Mouse (Mus musculus) bone marrow macrophage, adult 2 months (primary cell): ENCODE data around the gene Pdpk1. TPM values are rescaled to one million over a fixed set of nuclear protein-coding genes. Genes with fewer than 3 reads are reported as not detected.

Source experiments
- H3K27ac ChIP-seq: 2 replicates; pipeline ENCODE4 v1.5.1; 2012; ENCODE audit warnings: low read depth, low read length; ENCODE audit not compliant: insufficient read depth
- H3K4me1 ChIP-seq: 2 replicates; pipeline ENCODE4 v1.6.1; 2012; ENCODE audit warnings: low read length; ENCODE audit not compliant: control insufficient read depth, insufficient read depth
- H3K4me3 ChIP-seq: 2 replicates; pipeline ENCODE4 v1.5.1; 2012; ENCODE audit warnings: mild to moderate bottlenecking, low read length, moderate library complexity; ENCODE audit not compliant: insufficient read depth
- CTCF ChIP-seq: IDR thresholded peaks from 2 replicates; pipeline ENCODE4 v1.5.1; 2012; ENCODE audit warnings: low read depth, mild to moderate bottlenecking, low read length, moderate library complexity
- POLR2A ChIP-seq: IDR thresholded peaks from 2 replicates; pipeline ENCODE4 v1.6.1; 2012; ENCODE audit warnings: mild to moderate bottlenecking, low read depth, low read length, borderline replicate concordance
- polyA plus RNA-seq: library from polyadenylated mRNA; stranded (reverse); fragments of >200 nt; gene quantifications from 2 replicates; pipeline ENCODE4 v1.2.4, GENCODE M21; 2012; ENCODE audit not compliant: missing spikeins, insufficient read depth, insufficient read length

Gene Pdpk1
- polyA plus RNA-seq, 1 experiment: 39.6 TPM

- Histone ChIP-seq H3K27ac (no peak overlapping the region), H3K4me1 (peaks cover 16% of the 10 kb centered on the region), H3K4me3 (no peak overlapping the region)
- TF ChIP-seq CTCF: no peak
- no peak for TF ChIP-seq POLR2A
Measured at GRCm38 (mm10) chr17:24174259-24174658, 23.5 kb upstream of the Pdpk1 start.

- no peak overlapping the region for H3K4me3 ChIP-seq
- H3K4me1 ChIP-seq: peaks cover 16% of the 10 kb centered on the region
- TF ChIP-seq POLR2A: no peak
- peak; percentile 36; the same call in 1 of the 2 replicates for TF ChIP-seq CTCF
- H3K27ac ChIP-seq: peak overlapping the region; percentile 98; the same call in 1 of the 2 replicates
Measured at GRCm38 (mm10) chr17:24173423-24173822, 22.7 kb upstream of the Pdpk1 start.

- Histone ChIP-seq H3K27ac (peak overlapping the region; percentile 98), H3K4me3 (peak overlapping the region; percentile 92), H3K4me1 (peaks cover 16% of the 10 kb centered on the region)
- peak; percentile 49; the same call in 1 of the 2 replicates for TF ChIP-seq POLR2A
- TF ChIP-seq CTCF: no peak
Measured at GRCm38 (mm10) chr17:24171738-24172137, 21.0 kb upstream of the Pdpk1 start.

GRCm38 (mm10) chr17:24170729-24171128 is 20.0 kb upstream of the Pdpk1 start:
- Histone ChIP-seq H3K4me3 (peak overlapping the region; percentile 92), H3K27ac (peak overlapping the region; percentile 98), H3K4me1 (peaks cover 21% of the 10 kb centered on the region)
- no peak for TF ChIP-seq POLR2A
- TF ChIP-seq CTCF: no peak

DNA sequence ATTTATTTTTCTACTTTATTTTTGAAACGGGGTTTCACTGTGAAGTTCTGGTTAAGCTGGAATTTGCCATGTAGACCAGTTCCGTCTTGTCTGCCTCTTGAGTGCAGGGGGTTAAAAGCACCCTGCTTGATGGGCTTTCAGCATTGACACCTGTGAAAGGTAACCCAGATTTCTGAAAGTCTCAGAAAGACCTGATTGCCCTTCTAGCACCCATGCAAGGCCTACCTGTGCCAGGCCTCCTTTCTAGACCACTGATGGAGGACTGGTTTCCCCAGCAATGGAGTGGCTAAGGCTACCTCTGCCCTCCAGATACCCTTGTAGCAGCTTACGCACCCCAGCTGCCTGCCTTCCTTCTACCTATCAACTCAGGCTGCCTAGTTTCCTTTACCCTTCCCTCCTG is 19.4 kb upstream of the Pdpk1 start:
- H3K27ac ChIP-seq: peak overlapping the region; percentile 98
- no peak for TF ChIP-seq CTCF
- H3K4me3 ChIP-seq: peak overlapping the region; percentile 92
- H3K4me1 ChIP-seq: peaks cover 27% of the 10 kb centered on the region

DNA sequence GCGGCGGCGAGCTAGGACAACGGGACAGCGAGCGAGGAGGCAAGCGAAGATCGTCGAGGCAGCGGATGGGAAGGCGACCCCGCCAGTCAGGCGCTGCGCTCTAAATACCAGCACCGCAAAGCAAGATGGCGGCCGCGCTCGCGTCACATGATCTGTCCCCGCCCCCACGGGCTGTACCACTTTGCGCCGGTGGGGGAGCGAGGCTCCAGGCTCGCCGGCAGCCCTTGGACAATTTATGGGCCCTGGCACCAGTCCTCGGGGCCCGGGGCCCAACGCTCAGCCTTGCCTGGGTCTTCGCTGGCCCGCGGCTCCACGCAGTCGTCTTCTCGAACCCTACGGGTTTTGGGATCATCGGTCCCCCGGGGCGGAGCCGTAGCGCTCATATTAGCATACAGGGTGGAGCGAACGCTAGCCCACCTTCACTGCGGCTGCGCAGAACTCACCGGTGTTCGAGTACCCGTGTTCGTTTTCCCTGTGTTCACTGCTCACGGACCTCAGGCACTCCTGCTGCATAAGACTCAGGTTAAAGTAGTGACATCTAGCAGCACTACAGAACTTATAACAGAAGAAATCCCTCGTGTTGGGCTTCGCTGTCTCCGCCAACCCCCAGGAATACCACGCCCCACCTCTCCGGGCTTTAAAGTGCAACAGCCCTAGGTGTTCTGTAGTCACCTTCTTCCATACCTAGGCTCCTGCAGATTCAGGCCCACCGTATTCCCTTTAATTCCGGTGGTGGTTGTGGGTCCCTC is 18.8 kb upstream of the Pdpk1 start, which contains the start of gene Atp6v0c:
Gene Atp6v0c, minus strand, starts transcription at position 386 of the 749 bp plus-strand sequence.
- H3K4me1 ChIP-seq: peaks cover 30% of the 10 kb centered on the region
- H3K27ac ChIP-seq: peak within 1 kb of the TSS; percentile 98
- H3K4me3 ChIP-seq: peak within 1 kb of the TSS; percentile 92
- no peak for TF ChIP-seq POLR2A
- TF ChIP-seq CTCF: no peak

- TF ChIP-seq POLR2A: no peak
- no peak for TF ChIP-seq CTCF
- Histone ChIP-seq H3K4me1 (peaks cover 31% of the 10 kb centered on the region), H3K27ac (peak overlapping the region; percentile 98), H3K4me3 (peak overlapping the region; percentile 92)
Measured at GRCm38 (mm10) chr17:24168590-24169277, 18.0 kb upstream of the Pdpk1 start.

- TF ChIP-seq POLR2A (0 out of 2 replicates have a peak, but pooled peaks have one; percentile 6), CTCF (0 out of 2 replicates have a peak, but pooled peaks have one; percentile 4)
- Histone ChIP-seq H3K4me1 (peaks cover 29% of the 10 kb centered on the region), H3K4me3 (peak overlapping the region; percentile 92), H3K27ac (peak overlapping the region; percentile 98)
Measured at GRCm38 (mm10) chr17:24167891-24168505, 17.3 kb upstream of the Pdpk1 start.

GRCm38 (mm10) chr17:24167120-24167519 is 16.4 kb upstream of the Pdpk1 start:
- Histone ChIP-seq H3K4me1 (peaks cover 29% of the 10 kb centered on the region), H3K27ac (peak overlapping the region; percentile 98), H3K4me3 (peak overlapping the region; percentile 92)
- TF ChIP-seq CTCF (no peak), POLR2A (no peak)
